Mouse (Mus musculus): Measurements from ENCODE around the gene Gm49361.

The Gm49361 gene

GRCm38 (mm10) chr14:57729975-57730499 is 15.9 kb downstream of the Gm49361 start:
- no peak for DNase-seq (ENCODE audit: low read depth, low spot score)

DNA sequence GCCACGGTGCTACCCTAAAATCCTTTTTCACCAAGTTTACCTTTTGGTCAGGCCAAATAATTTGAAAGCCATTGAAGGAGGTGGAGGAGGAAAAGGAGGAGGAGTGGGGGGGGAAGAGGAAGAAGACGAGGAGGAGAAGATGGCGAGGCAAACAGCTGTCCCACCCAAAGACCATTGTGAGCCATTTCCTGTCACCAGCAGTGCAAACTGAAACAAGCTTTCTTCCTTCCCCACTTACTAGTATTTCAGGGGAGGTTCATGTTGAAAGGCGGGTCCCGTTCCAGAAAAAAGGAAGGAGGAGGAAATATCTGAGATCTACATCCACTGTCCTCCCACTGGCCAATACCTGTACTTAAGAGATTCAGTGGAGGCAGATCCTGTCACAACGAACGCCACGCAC is 16.5 kb downstream of the Gm49361 start:
- no peak for DNase-seq (ENCODE audit: low read depth, low spot score)

GRCm38 (mm10) chr14:57726172-57726571 is 19.7 kb downstream of the Gm49361 start:
- peak; percentile 80 for DNase-seq (ENCODE audit: low read depth, low spot score)

DNA sequence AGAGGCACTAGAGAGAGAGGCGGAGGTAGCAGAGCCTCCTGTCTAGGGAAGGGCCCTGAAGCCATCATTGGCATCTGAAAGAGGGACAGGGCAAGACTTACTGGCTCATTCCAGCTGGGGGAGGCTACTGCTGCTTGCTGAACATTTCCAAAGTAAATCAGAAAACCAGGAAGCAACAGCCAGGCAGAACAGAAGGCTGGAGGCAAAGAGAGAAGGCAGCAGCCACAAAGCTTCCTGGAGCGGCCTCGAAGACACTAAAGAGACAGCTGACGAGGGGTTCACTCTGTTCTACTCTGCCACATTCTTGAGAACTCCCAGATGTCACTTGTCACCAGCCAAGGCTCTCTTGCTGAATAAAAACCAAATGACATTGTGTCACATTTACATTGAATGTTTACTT is 21.4 kb downstream of the Gm49361 start:
- no peak for DNase-seq (ENCODE audit: low read depth, low spot score)

DNA sequence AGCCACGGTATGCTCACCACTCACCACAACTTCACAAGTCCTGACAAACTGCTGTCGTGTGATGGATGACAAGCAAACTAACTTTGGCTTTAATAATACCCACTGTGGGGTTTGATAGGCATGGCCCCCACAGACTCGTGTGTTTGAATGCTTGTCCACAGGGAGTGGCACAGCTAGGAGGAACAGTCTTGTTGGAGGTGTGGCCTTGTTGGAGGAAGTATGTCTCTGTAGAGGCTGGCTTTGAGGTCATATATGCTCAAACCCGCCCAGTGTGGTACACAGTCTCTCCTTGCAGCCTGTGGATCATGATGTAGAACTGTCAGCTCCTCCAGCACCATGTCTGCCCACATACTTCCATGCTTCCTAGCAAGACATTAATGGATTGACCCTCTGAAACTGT is 27.7 kb downstream of the Gm49361 start:
- no peak for DNase-seq (ENCODE audit: low read depth, low spot score)

- no peak for DNase-seq (ENCODE audit: low read depth, low spot score)
These were observed 29.2 kb downstream of the Gm49361 start for GRCm38 (mm10) chr14:57716601-57717245.

DNA sequence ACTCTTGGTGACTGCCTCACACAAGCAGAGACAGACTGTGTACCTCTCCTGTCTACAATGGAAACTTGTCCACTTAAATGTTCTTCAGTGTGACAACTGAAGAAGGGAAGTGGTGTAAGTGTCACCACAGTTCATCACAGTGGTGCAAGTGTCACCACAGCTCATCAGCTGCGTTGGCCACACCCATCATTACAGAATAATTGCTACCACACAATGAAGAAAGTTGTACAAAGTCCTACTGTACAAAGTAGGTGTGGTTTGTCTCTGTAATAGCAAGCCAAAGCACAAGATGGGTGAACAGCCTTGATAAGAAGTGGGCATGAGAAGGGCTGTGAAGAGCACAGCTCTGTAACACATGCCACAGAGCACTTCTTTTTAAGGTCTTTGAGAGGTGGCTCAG is 33.0 kb downstream of the Gm49361 start:
- DNase-seq (ENCODE audit: low read depth, low spot score), result no peak

GRCm38 (mm10) chr14:57711059-57711458 is 34.8 kb downstream of the Gm49361 start:
- DNase-seq (ENCODE audit: low read depth, low spot score), result no peak

DNA sequence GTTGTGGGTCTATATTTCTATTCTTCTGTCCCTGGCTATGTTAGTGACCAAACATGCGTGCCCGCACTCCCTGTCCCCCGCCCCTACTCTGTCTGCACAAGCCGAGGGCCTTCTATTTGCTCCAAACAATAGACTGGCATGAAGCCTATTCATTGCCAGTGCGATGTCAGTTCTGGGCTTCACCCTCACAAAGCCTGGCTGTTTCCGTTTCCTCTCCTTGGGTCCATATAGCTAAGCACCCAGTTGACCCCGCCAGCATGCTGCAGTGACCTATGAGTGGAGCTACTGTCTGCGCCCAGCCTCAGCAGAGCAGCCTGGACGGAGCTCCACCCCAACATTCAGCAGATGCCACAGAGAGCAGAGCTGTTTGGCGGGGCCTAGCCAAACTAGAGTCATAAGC is 36.7 kb downstream of the Gm49361 start:
- no peak for DNase-seq (ENCODE audit: low read depth, low spot score)

DNA sequence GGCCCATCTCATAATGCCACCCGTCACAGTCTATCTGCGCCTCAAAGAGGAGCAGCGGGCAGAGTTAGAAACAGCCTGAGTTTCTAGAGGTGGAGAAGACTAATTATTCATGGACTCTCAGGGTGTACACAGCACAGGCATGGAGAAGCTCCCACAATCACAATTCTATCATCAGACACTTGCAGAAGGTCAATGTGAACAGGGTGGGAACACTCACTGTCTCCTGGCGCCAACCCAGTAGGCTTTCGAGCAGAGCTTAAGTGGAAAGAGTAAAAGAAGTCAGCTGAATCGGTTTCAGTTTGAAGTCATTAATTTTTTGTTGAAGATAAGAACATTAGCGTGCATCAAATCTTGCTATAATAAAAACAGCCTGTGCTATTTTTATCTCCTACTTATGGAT is 37.3 kb downstream of the Gm49361 start:
- no peak for DNase-seq (ENCODE audit: low read depth, low spot score)

DNA sequence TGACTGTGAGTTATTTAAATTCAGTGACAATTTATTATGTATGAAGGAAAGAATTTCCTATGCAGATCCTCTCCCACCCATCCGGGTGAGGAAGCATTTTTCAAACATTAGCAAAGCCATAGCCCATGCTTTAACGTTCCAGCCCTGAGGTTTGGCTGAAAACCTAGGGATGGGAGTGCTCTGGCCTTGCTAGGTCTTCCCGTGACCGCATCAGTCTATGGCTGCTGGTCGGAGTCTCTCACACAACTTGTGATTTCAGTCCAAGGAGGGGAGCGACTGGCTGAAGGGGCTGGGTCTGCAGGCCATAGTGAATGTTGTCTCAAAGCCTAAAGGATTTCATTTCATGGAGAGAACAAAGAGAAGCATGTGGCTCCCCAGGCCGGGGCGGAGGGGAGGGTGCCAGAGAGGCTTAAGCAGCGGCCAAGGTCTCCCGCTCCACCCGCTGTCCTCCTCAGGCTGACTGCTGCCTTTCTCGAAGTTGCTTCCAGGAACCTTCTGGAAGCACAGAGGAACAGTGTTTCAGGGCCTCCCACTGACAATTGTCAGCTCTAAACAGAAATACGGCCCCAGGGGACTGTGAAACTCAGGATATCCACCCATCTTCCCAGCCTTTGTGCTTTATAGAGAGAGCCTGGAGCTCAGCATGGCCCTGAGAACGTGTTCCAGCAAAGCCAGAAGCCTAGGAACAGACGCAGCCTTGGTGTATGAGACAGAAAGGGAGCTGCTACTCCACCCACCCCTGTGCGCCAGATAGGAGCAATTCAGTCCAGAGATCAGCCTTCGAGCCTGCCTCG is 38.6 kb downstream of the Gm49361 start:
- DNase-seq (ENCODE audit: low read depth, low spot score), result no peak

DNA sequence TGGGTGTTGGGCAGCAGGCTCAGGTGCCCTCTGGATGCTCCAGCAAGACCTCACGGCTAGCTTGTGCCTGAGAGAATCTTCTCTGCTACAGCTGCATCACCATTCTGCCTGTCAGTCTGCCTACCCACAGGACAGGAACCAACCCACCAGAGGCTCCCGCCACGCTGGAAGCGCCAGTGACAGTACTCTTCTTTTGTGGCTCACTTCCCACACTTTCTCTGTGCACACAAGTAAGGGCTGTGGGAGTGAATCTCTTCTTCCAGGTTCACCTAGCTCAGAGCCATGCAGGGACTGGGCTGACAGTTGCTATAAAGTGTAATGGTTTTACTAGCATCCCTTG is 39.2 kb downstream of the Gm49361 start:
- DNase-seq (ENCODE audit: low read depth, low spot score), result no peak

DNA sequence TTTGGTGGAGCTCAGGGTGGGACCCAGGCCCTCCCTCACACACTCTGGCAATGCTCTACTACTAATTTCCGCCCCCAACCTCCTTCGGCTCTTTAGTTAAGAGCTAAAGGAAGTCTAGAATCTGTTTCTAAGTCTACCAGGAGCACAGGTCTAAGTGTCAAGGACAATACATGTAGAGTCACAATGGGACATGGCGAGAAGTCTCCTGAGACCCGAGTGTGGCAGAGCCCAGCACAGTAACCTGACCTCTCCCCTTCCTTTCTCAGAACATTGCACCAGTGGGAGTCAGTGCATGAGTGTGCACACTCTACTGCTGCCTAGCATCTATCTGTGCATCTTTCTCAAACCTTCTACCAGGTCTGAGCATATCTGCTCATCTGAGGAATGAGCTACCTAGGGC is 40.1 kb downstream of the Gm49361 start:
- DNase-seq (ENCODE audit: low read depth, low spot score), result no peak

- no peak for DNase-seq (ENCODE audit: low read depth, low spot score)
These were observed 40.8 kb downstream of the Gm49361 start for GRCm38 (mm10) chr14:57705075-57705474.

DNA sequence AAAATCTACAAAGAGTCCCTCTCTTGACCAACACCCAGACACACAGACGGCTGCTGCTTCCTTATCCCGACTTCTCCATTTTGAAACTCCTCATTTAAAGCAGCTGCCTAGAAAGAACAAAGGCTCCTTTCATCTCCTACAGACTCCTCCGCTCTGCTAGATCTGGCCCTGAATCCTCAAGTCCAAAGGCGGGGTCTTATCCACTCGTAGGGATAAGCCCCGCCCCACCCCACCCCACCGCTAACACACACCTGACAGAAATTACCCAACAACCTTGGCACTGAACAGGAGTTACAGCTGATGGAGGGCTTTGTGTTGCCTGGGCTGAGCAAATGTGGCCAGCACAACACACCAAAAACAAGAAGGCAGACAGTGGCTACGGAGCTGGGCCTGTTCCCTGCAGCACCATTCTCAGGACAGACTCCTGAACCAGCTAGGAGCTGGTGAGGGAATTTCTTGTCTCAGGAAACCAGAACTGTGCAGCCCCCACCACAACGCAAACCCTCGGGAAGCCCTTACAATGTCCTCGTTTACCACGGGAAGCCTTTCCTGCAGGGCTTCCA is 43.9 kb downstream of the Gm49361 start:
- peak; percentile 55 for DNase-seq (ENCODE audit: low read depth, low spot score)

- no peak for DNase-seq (ENCODE audit: low read depth, low spot score)
These were observed 46.4 kb downstream of the Gm49361 start for GRCm38 (mm10) chr14:57699461-57699970.

DNA sequence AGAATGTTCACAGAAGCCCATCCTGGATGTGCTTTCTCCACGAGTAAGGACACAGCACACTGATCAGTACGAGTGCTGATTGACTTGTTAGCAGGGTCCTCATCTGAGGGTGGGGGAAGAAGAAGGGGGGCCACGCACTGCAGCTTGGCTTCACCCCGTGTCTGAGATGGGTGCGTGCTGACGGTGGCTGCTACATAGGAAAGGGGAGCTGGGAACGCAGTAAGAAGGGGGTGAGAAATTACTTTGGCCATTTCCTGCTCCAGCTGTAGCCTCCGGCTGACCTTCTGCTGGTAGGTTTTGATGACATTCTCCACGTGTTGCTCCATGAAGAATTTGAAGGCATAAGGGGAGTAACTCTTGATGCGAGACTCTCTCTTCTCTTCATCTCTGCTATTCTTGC is 46.9 kb downstream of the Gm49361 start:
- no peak for DNase-seq (ENCODE audit: low read depth, low spot score)

DNA sequence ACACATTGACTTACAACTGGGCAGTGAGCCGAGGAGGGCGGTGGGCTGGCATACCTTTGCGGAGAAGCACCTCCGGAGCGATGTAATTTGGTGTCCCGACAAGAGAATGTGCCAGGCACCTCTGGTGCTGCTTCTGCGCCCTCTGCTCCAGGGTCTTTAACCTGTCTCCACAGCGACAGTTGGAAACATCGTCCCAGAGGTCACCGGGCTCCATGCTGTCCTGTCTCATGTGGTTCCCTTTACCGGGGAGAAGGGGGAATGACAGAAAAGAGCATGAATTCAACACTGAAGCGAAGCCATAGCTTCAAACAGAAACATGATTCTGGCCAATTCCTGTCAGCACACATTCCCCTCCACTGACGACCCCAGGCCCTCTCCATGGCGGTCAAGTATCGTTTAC is 49.8 kb downstream of the Gm49361 start:
- DNase-seq (ENCODE audit: low read depth, low spot score), result no peak

DNA sequence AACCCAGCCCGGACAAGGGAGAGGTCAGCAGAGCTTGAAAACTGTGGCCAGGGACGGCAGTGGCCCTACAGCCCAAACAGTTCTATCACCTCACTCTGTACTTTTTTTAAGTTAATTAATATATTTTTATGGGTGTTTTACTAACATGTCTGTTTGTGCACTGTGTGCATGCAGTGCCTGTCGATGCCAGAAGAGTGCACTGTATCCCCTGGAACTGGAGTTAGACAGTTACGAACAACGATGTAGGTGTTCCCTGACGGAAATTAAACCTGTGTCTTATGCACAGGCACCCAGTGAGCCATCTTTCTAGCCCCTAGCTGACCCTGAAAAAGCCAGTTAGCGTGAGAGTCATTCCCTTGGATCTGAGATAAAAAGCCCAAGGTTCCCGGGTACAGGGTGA is 50.4 kb downstream of the Gm49361 start:
- peak; percentile 67 for DNase-seq (ENCODE audit: low read depth, low spot score)

GRCm38 (mm10) chr14:57694246-57694645 is 51.7 kb downstream of the Gm49361 start:
- peak; percentile 39 for DNase-seq (ENCODE audit: low read depth, low spot score)

DNA sequence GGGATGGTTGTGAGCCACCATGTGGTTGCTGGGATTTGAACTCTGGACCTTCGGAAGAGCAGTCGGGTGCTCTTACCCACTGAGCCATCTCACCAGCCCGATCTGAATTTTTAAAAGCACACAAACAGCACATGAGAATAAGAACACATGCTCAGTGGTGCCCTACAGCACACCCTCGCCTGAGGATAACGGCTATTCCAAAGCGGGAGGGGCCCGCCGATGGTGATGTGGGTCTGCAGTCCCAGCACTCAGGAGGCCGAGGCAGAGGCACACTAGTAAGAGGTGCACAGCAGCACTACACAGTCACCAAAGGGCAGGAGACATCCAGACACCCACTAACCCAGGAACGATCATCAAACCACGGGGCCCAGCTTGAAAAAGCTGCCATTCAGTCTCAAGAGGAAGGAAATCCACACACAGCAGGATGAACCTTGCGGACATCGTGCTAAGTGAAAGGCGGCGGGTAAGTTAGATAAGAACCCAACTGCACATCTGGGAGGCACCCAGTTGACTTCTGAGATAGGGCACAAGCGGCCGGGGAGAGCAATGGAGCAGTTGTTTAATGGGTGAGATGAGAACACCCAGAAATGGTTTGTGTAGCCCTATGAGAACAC is 53.3 kb downstream of the Gm49361 start:
- DNase-seq (ENCODE audit: low read depth, low spot score), result no peak

- no peak for DNase-seq (ENCODE audit: low read depth, low spot score)
These were observed 54.6 kb downstream of the Gm49361 start for GRCm38 (mm10) chr14:57691316-57691715.

Data from ES-CJ7 (cell line).